Mouse (Mus musculus) heart, embryonic 16.5 days (tissue): Measurements from ENCODE around the gene Gm9780. TPM values are rescaled to one million over a fixed set of nuclear protein-coding genes. Genes with fewer than 3 reads are reported as not detected.
A peak's percentile ranks its signal among the peaks of the same experiment; 100 is the strongest.
"Not testable (repeated sequence)": the region's sequence is repeated elsewhere in the genome, so short reads cannot be mapped to it uniquely, and the experiment has no call there.

Source experiments
- ATAC-seq: fragments of 200-750 bp; cut with Nextera tagmentation; replicated peaks from 2 replicates; pipeline ENCODE4 v1.8.0; 2017; ENCODE audit warnings: moderate number of reproducible peaks; ENCODE audit not compliant: insufficient read depth, low FRiP score; ENCODE audit errors: extremely low read depth
- H3K27ac ChIP-seq: fragments of 300-500 bp; sonication (generic); 2 replicates; pipeline ENCODE4 v1.5.1; 2014; ENCODE audit warnings: mild to moderate bottlenecking, low read length, control low read depth, moderate library complexity
- H3K27me3 ChIP-seq: fragments of 300-500 bp; sonication (generic); 2 replicates; pipeline ENCODE4 v1.6.1; 2014; ENCODE audit warnings: low read length, mixed read lengths; ENCODE audit not compliant: control insufficient read depth, insufficient read depth
- H3K36me3 ChIP-seq: fragments of 300-500 bp; sonication (generic); 2 replicates; pipeline ENCODE4 v1.6.1; 2014; ENCODE audit not compliant: control insufficient read depth, insufficient read depth
- H3K4me1 ChIP-seq: fragments of 300-500 bp; sonication (generic); 2 replicates; pipeline ENCODE4 v1.6.1; 2014; ENCODE audit warnings: low read length, mixed read lengths; ENCODE audit not compliant: control insufficient read depth, insufficient read depth
- H3K4me2 ChIP-seq: fragments of 300-500 bp; sonication (generic); 2 replicates; pipeline ENCODE4 v1.6.1; 2014; ENCODE audit warnings: low read depth, mild to moderate bottlenecking, control low read depth, low read length
- H3K4me3 ChIP-seq: fragments of 300-500 bp; sonication (generic); 2 replicates; pipeline ENCODE4 v1.5.1; 2014; ENCODE audit warnings: mild to moderate bottlenecking, control low read depth, low read length
- H3K9ac ChIP-seq: fragments of 300-500 bp; sonication (generic); 2 replicates; pipeline ENCODE4 v1.6.1; 2014; ENCODE audit warnings: low read length, control low read depth
- H3K9me3 ChIP-seq: fragments of 300-500 bp; sonication (generic); replicated peaks from 2 replicates; pipeline ENCODE4 v1.6.1; 2016; ENCODE audit warnings: low read length; ENCODE audit not compliant: control insufficient read depth
- WGBS: fragments of 180-500 bp; shearing (Covaris S2); extraction: QIAGEN DNeasy Blood & Tissue Kit; methylation state at CpG from one replicate; pipeline ENCODE4 v1.1.7; 2014; 5-methylcytosine and 5-hydroxymethylcytosine counted together
- polyA plus RNA-seq: library from polyadenylated mRNA; unstranded; fragments of >200 nt; fragmentation: Nextera tagmentation; extraction: Ambion mirVana; gene quantifications from 2 replicates; pipeline ENCODE4 v1.2.1, GENCODE M21; 2015

The Gm9780 gene
- polyA plus RNA-seq, 1 experiment from 2014 or later, result 19.8 TPM

DNA sequence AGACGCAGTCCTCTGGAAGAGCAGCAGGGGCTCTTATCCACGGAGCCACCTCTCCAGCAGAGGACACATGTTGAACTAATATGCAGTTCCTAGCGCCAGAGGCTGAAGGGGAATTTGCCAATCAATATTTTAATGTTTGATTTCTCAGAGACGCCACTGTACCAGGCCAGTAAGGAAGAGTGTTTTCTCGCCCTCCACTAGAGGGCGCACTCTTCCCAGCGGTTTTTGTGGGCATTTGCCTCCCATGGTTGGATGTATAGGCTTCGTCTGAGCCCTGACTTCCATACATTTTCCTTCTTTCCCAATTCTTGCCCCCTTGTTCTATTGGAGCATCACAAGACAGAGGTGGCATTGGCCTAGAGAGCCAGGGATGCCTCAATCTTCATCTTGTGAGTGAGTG is 4.5 kb upstream of the Gm9780 start:
- WGBS, result no CpG with 5 or more reads among the region's 8 CpGs

DNA sequence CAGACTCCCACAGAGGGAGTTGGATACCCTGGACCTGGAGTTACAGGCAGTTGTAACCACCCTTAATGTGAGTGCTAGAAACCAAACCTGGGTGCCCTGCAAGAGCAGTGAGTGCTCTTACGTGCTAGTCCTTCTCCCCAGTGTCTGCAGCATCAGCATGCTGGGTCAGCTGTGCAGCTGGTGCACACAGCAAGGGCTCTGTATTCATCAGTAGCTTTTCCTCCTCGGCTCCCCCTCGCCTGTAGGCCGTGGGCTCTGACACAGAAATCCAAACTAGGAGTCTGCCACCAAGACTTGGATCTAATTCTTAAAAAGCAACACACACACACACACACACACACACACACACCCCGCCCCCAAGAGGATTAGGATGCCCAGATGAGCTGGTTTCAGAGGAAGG is 2.5 kb upstream of the Gm9780 start:
- H3K9me3 ChIP-seq, H3K4me1 ChIP-seq, H3K4me2 ChIP-seq, H3K4me3 ChIP-seq, H3K9ac ChIP-seq, ATAC-seq, H3K36me3 ChIP-seq, H3K27me3 ChIP-seq, H3K27ac ChIP-seq: not testable (repeated sequence)
- no CpG with 5 or more reads among the region's 5 CpGs for WGBS

More for the DNA sequence above, 4.5 kb upstream of the Gm9780 start:
- not testable (repeated sequence) for H3K4me2 ChIP-seq, H3K9me3 ChIP-seq, H3K4me3 ChIP-seq, H3K4me1 ChIP-seq, H3K27ac ChIP-seq, H3K27me3 ChIP-seq, ATAC-seq, H3K9ac ChIP-seq, H3K36me3 ChIP-seq

GRCm38 (mm10) chr14:26035439-26035838 is 7.1 kb downstream of the Gm9780 start:
- not testable (repeated sequence) for H3K4me1 ChIP-seq, H3K4me3 ChIP-seq, H3K36me3 ChIP-seq, H3K9me3 ChIP-seq, H3K27me3 ChIP-seq, H3K9ac ChIP-seq, H3K4me2 ChIP-seq, H3K27ac ChIP-seq, ATAC-seq
- no CpG with 5 or more reads among the region's 6 CpGs for WGBS

- H3K4me3 ChIP-seq, ATAC-seq, H3K27me3 ChIP-seq, H3K9ac ChIP-seq, H3K4me2 ChIP-seq, H3K9me3 ChIP-seq, H3K36me3 ChIP-seq, H3K4me1 ChIP-seq, H3K27ac ChIP-seq: not testable (repeated sequence)
- WGBS, result no CpG with 5 or more reads among the region's 3 CpGs
Observed at GRCm38 (mm10) chr14:26034364-26034763, 8.1 kb downstream of the Gm9780 start.

- H3K9me3 ChIP-seq, H3K4me3 ChIP-seq, H3K36me3 ChIP-seq, H3K4me1 ChIP-seq, H3K27ac ChIP-seq, H3K4me2 ChIP-seq, H3K27me3 ChIP-seq, ATAC-seq, H3K9ac ChIP-seq: not testable (repeated sequence)
- WGBS, result no CpG with 5 or more reads among the region's 12 CpGs
Observed at GRCm38 (mm10) chr14:26025653-26026052, 16.9 kb downstream of the Gm9780 start.

- no CpG with 5 or more reads among the region's 6 CpGs for WGBS
- not testable (repeated sequence) for H3K9ac ChIP-seq, H3K4me2 ChIP-seq, H3K9me3 ChIP-seq, H3K36me3 ChIP-seq, H3K4me1 ChIP-seq, H3K27me3 ChIP-seq, H3K27ac ChIP-seq, H3K4me3 ChIP-seq
- ATAC-seq, result peak; percentile 55; the same call in 1 of the 2 replicates
Observed at GRCm38 (mm10) chr14:26022831-26023230, 19.7 kb downstream of the Gm9780 start.

GRCm38 (mm10) chr14:26021555-26021954 is 21.0 kb downstream of the Gm9780 start:
- ATAC-seq, H3K9me3 ChIP-seq, H3K9ac ChIP-seq, H3K4me1 ChIP-seq, H3K36me3 ChIP-seq, H3K4me2 ChIP-seq, H3K27me3 ChIP-seq, H3K27ac ChIP-seq, H3K4me3 ChIP-seq: not testable (repeated sequence)
- WGBS, result no CpG with 5 or more reads among the region's 9 CpGs

DNA sequence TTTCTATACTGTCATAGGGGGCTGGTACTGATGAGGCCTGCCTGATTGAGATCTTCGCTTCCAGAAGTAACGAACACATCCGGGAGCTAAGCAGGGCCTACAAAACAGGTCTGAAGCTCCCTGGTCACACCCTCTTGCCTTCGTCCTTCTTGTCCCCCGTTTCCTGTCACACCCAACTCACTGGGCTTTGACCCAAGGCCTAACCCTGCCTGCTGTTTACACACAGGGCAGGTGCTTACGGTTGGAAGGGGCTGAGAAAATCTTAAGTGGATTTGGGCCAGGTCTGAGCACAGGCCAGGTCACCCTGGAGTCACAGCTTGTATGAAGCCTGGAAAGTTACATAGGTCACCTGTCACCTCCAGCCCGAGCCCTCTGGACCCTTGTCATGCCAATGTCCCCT is 26.1 kb downstream of the Gm9780 start:
- H3K36me3 ChIP-seq, H3K27ac ChIP-seq, H3K4me3 ChIP-seq, H3K27me3 ChIP-seq, H3K4me2 ChIP-seq, H3K9me3 ChIP-seq, ATAC-seq, H3K9ac ChIP-seq, H3K4me1 ChIP-seq: not testable (repeated sequence)
- no CpG with 5 or more reads among the region's 7 CpGs for WGBS

GRCm38 (mm10) chr14:26007462-26007861 is 35.0 kb downstream of the Gm9780 start:
- not testable (repeated sequence) for ATAC-seq
- WGBS, result no CpG with 5 or more reads among the region's 2 CpGs

DNA sequence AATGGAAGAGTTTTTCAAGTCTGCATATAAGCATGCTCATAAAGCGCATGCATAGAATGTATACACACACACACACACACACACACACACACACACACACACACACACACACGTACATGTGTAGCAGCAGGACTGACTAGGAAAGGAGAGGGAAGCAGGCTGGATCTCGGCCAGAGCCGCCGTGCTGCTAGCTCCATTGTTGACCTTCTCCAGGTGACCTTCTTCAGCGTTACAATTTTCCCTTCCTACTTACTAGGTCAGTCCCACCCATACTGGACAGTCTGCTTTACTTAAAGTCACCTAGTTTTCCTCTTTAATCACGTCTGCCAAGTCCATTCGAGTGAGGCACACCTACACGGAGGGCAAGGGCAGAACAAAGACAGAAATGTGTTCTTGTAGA is 60.6 kb downstream of the Gm9780 start:
- not testable (repeated sequence) for H3K9me3 ChIP-seq, H3K4me3 ChIP-seq, H3K4me2 ChIP-seq, H3K36me3 ChIP-seq, H3K27ac ChIP-seq, H3K9ac ChIP-seq, H3K4me1 ChIP-seq, H3K27me3 ChIP-seq
- 24% methylated on average over 4 of the region's 9 CpGs for WGBS
- 0 out of 2 replicates have a peak, but pooled peaks have one; percentile 58 for ATAC-seq

More at GRCm38 (mm10) chr14:26007462-26007861, 35.0 kb downstream of the Gm9780 start:
- not testable (repeated sequence) for H3K9me3 ChIP-seq, H3K4me1 ChIP-seq, H3K4me3 ChIP-seq, H3K36me3 ChIP-seq, H3K27me3 ChIP-seq, H3K9ac ChIP-seq, H3K27ac ChIP-seq, H3K4me2 ChIP-seq
